Mouse (Mus musculus) adrenal gland, adult 18-20 months (tissue): ENCODE data around the gene Tssk6. TPM values are rescaled to one million over a fixed set of nuclear protein-coding genes. Genes with fewer than 3 reads are reported as not detected.
A peak's percentile ranks its signal among the peaks of the same experiment; 100 is the strongest.

Experiments
- DNase-seq, 2 experiments: peaks; one replicate each; pipeline ENCODE4 v3.0.0; 2021 to 2022; ENCODE audit warnings: low spot score in 2 of 2
- total RNA-seq, 2 experiments: library from RNA; stranded (reverse); gene quantifications; 1 replicate in 1 of 2; 2 replicates in 1 of 2; pipeline ENCODE4 v1.2.3; 2021

Gene Tssk6
- total RNA-seq, 2 experiments from 2014 or later, result 0.51 to 0.60 TPM

- no peak for DNase-seq
Observed at GRCm38 (mm10) chr8:69882833-69883600, 19.0 kb upstream of the Tssk6 start.

DNA sequence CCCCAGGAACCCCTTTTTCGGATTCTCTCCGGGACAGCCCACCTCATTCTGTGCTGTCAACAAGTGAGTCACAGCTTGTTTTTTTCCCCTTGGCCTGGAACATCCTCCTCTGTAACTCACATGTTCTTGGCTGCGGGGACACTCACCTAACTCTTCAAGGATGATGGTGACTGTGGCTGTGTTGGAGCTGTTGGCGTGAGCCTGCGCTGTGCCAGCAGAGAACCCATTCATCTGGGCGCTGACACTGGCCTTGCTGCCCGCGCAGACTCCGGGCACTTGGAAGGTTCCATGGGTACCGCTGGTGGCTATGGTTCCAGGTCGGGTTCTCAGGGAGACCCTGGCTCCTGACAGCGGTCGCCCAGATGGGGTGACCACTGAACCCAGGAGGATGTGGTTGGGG is 17.8 kb upstream of the Tssk6 start:
- no peak for DNase-seq

DNA sequence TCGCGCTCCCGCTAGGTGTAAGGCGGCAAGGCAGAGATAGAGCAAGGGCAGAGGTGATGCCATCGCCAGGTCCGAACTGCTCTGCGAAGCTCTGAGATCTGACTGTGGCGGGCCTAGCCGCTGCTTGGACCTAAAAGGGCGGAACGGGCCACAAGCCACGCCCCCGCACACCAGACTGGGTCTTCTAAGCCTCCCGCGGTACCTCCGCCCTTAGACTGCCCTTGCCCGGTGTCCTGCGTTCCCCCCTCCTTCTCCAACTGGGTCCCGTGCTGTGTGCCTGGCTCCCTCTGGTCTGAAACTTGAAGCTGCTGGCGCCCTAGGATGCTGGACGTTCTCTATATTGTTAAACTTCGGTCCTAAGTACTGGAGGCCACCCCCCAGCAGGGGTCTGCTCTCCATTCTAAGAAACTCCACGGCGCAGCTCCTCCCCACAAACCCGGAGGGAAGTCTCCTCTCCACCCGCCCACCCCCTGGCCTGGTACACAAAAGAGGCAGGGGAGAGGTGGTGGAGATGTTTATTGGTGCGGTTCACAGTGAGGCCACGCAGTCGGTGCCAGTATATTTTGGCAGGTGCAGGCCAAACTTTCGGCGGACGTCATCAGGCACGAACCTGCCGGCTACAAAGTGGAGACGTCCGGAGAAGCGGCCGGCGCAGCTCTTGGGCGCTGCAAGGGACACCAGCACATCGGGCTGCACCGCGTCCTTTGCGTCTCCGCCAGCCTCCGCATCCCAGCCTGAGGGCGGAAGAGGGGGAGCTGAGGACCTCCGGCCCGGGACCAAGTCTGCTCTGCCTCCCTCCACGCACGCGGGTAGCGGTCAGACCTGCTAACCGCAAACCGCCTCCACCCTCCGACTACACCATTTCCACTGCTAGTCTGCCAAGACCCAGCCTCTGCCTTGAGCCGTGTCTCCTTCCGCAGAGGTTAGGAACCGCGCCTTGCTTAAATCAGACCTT is 14.4 kb upstream of the Tssk6 start, which contains the start of gene Cilp2:
Cilp2 (minus strand) TSS at position 399 of the 955 bp plus-strand sequence.
- DNase-seq, result no peak

DNA sequence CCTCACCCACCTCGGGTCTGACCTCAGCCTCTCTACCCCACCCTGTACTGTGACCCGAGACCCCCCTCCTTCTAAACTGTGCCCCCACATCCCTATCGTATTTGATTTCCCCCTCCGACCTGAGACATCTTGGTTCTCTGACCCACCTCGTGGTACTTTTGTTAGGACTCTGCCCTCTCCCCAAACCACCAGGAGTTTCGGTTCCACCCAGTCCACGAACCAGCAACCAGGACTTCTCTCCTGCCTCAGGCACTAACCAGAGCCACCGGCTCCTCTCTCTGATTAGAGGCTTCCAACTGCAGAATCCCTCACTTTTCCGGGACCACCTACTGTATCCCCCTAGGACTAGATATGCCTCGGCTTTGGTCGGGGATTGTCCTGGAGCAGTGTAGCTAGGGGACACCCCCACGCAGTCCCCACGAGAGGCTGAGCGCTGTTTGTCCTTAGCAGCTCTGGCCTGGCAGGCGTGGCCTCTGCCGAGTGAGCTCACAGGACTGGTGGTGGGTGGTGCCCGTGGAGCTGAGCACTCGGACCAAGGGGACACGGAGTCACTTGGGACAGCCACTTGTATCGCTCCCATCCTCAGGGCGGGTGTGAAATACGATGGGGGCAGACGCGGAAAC is 13.6 kb upstream of the Tssk6 start:
- DNase-seq, result no peak

DNA sequence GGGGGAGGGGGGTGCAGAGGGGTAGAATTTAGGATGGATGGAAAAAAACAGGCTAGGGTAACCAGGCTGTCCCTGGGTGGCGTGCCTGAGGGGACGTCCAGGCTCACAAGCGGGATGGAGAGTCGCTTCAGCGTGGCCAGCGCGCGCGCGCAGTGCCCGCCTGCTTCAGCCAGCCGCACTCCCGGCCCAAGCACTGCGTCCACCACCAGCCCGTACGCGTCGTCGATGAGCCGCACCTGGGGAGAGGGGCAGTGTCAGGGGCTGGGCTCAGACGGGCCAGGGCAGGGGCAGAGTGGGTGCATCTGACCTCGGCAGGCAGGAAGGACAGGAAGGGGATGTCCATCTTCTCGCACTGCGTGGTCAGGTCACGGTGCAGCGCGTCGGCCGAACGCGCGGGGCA is 13.1 kb upstream of the Tssk6 start:
- DNase-seq, result no peak

- DNase-seq, result no peak
Observed at GRCm38 (mm10) chr8:69890813-69891241, 11.2 kb upstream of the Tssk6 start.

GRCm38 (mm10) chr8:69893863-69894262 is 8.1 kb upstream of the Tssk6 start:
- no peak for DNase-seq

DNA sequence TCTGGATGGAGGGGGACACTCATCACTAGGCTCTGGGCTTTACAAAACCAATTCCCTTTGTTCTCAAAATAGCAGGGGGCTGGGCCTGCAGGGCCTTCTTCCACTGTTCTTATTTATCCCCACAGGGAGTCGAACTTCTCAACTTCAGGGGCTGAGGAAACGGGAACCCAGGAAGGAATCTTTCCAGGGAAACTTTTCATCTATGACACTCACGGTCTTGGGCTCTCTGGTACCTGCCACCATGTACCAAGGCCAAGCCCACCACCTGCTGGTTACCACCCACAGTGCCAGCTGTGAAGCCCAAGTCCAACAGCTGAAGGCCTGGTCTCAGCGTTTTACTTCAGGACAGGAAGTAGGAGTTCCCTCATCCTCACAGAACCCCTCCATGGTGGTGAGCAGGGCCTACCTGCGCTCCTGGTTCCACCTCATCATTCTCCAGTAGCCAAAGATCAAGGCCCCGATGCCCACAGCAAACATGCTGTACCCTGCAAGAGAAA is 7.1 kb upstream of the Tssk6 start:
- no peak for DNase-seq

DNA sequence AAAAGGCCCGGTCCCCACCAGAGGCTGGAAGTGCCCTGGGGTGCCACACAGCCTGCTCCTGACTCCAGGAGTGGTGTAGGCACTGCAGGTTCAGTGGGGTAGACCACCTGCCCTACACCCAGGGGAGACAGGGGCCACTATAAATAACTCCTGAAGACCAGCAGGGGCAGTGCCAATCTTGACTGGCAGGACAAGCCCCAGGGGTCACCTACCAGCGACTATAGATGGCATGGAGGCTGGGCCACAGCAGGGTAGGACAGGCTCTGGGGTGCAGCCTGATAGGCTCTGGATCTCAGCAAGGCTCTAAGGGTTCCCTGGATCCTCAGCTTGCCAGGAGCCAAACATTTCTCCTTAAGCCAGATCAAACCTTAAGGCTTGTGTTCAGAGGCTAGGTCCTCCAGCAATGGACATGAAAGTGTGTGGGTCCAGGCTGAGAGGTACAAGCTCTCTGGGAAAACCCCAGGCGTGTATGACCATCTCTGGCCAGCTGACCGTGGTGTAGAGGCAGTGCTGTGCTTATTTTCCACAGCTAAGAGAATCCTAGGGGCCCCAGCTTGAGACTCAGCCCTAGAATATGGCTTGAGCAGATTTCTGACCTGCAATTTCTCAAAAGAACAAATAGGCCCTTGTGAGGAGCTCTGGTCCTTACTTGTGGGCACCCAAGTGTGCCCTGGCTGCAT is 6.1 kb upstream of the Tssk6 start:
- no peak for DNase-seq

- no peak for DNase-seq
Observed at GRCm38 (mm10) chr8:69897857-69898256, 4.1 kb upstream of the Tssk6 start.

- DNase-seq, result no peak
Observed at GRCm38 (mm10) chr8:69899876-69900275, 2.1 kb upstream of the Tssk6 start.

DNA sequence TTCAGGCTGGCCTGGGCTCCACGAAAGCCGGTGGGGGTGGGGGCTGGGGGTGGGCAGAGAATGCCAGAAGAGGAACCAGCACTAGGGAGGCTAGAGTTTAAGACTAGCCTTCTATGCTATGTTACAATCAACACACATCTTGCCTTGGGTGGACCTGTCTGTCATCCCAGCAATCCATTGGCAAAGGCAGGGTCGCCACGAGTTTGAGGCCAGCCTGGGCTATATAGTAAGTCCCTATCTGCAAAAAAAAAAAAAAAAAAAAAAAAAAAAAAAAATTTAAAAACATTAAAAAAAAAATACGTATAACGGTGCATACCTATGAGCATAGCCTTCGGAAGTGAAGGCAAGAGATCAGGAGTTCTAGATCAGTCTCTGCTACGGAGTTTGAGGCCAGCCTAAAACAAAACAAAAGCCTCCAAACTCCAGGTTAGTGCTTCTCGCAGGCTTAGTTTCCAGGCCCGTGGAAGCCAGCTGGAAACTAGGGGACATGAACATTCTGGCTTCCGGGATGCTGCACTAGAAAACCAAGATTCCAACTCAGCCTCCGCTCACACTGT is 1.0 kb upstream of the Tssk6 start:
- no peak for DNase-seq

DNA sequence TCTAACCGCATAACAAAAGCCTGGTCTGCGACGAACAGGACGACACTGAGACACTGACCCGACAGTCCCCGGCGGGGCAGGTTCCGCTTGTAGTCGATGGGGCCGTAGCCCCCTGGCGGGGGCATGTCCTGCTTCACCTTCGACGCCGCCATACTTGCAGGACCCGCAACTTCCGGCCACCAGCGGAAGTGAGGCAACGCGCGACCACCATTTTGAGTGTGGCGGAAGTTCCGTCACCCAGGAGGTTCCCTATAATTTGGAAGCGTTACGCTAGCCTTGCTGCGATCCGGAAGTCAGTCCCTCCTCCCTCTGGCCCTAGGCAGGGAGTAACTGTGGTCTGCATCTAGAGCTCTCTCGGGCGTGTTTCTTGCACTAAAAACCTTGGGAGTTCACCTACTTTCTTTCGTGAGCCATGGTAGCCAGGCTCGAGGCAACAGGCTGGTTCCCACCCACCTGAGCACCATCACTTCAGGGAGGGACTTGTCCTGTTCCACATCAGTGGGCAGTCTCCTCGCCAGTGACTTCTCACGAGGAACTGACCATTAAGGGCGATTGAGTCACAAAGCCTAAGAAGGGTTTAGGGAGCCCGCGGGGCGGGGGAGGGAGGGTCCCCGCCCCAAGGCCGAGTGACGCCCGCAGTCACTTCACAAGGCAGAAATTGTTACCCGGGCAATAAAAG is 361 bp upstream of the Tssk6 start:
- DNase-seq, result peak; percentile 96 to 98

DNA sequence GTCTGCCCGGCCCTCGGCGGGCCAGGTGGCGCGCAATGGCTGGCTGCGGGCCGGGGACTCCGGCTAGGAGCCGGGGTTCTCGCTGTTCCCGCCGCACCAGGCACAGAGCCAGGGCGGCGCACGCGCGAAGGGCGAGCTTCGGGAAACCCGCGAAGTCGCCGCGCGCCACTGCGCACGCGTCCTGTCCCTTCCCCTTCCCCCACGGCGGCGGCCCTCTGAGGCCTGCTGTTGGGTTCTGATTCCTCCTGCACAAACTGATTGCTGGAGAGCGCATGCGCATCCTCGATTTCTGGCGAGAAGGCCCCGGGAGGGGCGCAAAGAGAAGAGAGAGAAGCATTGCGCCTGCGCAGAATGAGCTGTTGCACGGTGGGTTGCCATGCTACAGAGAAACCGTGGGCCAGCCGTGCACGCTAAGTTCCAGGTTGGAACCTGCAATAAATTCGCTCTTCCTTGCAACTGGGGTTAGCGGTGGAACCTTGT is 1.1 kb downstream of the Tssk6 start:
- DNase-seq, result peak; percentile 98

- DNase-seq, result no peak
Observed at GRCm38 (mm10) chr8:69904096-69904495, 2.1 kb downstream of the Tssk6 start.

DNA sequence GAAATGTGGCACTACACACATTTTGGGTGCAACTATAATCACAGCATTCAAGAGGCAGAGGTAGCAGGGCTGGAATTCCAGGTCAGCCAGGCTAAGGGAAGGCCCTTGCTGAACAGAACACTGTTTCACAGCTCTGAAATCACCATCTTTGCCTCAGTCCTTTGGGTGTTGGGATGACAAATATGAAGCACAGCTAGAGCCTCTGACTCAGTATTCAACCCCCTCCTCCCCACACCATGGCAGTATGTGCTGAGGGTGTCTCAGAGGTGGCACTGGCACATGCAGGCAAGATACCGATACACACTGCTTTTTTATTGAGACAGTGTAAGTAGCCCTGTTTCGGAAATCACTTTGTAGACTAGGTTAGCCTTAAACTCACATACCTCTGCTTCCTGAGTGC is 4.3 kb downstream of the Tssk6 start:
- no peak for DNase-seq

- no peak for DNase-seq
Observed at GRCm38 (mm10) chr8:69907106-69907505, 5.1 kb downstream of the Tssk6 start.

DNA sequence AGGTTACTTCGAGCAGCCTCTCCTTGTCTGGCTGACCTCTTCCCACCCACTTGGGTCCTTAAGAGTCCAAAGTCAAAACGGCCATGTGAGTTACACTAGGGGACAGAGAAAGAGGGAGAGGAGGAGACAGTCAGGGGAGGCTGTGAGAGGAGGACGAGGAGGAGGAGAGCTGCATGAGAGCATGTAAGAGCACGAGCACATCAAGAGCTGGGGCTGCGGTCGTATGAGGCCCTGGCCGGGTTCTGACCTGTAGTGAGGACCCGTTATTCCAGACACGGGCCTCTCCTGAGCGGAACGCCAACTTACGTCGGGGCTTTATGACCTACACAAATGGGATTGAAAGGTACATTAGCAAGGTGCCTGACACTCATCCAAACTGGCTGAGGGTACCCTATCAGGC is 9.9 kb downstream of the Tssk6 start:
- DNase-seq, result no peak

GRCm38 (mm10) chr8:69912478-69913074 is 10.6 kb downstream of the Tssk6 start:
- no peak for DNase-seq
